ENCODE assay signal across 12 mouse cellular contexts in the genomic region with DNA sequence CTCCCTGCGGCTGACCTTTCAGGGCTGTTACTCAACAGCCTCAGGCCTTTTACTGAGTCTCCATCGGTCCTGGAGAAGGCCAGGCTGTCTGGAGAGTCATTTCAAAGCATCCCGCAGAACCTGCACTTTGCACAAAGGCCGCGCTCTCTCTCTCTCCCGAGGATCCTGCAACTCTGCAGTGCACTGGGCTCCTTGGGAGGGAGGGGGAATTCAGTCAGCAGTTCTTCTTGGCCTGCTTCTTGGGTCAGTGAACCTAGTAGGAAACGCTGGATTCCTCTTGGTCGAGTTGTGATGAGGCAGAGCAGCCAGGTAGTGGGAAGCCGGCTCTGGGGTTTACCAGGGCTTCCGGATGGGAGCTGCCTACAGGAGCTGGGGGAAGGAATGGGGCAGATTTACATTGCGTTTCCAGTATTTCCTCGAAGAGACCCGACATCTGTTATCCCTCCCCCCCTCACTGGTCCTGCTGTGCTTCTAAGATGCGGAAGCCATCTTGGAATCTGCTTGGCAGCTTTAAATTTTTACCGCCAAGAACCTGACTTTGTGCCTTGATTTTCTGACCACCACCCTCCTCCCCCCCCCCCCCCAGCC. TPM values are rescaled to one million over a fixed set of nuclear protein-coding genes. Genes with fewer than 3 reads are reported as not detected.
DNase-seq lines count a peak whose midpoint lies in the region; ATAC-seq and TF ChIP-seq lines count a peak whose summit lies in the region.
"Had no signal": no experiment of that assay in that cellular context is flagged by ENCODE, and none has a peak within 500 bp of the region (broad histone marks: within the 10 kb centered on the region; RNA-seq: fewer than 3 reads in every experiment).

No protein-coding gene starts in this region.

- H3K27me3 ChIP-seq in testis, adult 2 months (ENCODE audit: control insufficient read depth, insufficient read depth, low read length) = no peaks in the 10 kb centered on the region
- H3K27me3 ChIP-seq in hindbrain, embryonic 14.5 days (ENCODE audit: control insufficient read depth, insufficient read depth, low read length) = no peaks in the 10 kb centered on the region
- H3K27me3 ChIP-seq in limb, embryonic 14.5 days (ENCODE audit: control insufficient read depth, insufficient read depth, low read length) = no peaks in the 10 kb centered on the region
- H3K27me3 ChIP-seq: CH12.LX; liver, embryonic 15.5 days had no signal

- H3K4me2 ChIP-seq in hindbrain, embryonic 14.5 days (replicated peaks) = 0 out of 2 replicates have a peak overlapping the region, but pooled peaks have one; percentile 28
- H3K4me2 ChIP-seq in limb, embryonic 14.5 days (replicated peaks; ENCODE audit: low read depth, low read length, severe bottlenecking) = no peak overlapping the region; the same call in 1 of the 2 replicates
- H3K4me2 ChIP-seq: liver, embryonic 15.5 days had no signal

- H3K9me3 ChIP-seq in hindbrain, embryonic 14.5 days (ENCODE audit: control insufficient read depth, low read length) = no peaks in the 10 kb centered on the region
- H3K9me3 ChIP-seq in limb, embryonic 14.5 days (ENCODE audit: control insufficient read depth, low read length) = no peaks in the 10 kb centered on the region
- H3K9me3 ChIP-seq: liver, embryonic 15.5 days had no signal

- no peak for TF ChIP-seq POLR2A in testis, adult 2 months (IDR thresholded peaks at IDR 0.05; ENCODE audit: control insufficient read depth, low read depth, low read length)
- no peak for TF ChIP-seq POLR2A in limb, embryonic 14.5 days (IDR thresholded peaks at IDR 0.05; ENCODE audit: borderline replicate concordance, extremely low read depth, insufficient read depth, insufficient read length)
- TF ChIP-seq POLR2A in lung, adult 2 months (IDR thresholded peaks at IDR 0.05; ENCODE audit: borderline replicate concordance, extremely low read depth, low read depth, low read length) = no peak

- peak overlapping the region; percentile 41 for H3K4me3 ChIP-seq in testis, adult 2 months (ENCODE audit: control insufficient read depth, low read depth, low read length)
- no peak overlapping the region for H3K4me3 ChIP-seq in hindbrain, embryonic 14.5 days (replicated peaks; ENCODE audit: low read length)
- H3K4me3 ChIP-seq in limb, embryonic 14.5 days (replicated peaks; ENCODE audit: low read length) = no peak overlapping the region
- H3K4me3 ChIP-seq in lung, adult 2 months (replicated peaks; ENCODE audit: extremely low read depth, low read depth, low read length) = no peak overlapping the region
- H3K4me3 ChIP-seq: liver, embryonic 15.5 days had no signal

- no peak for TF ChIP-seq CTCF in testis, adult 2 months (IDR thresholded peaks at IDR 0.05; ENCODE audit: control insufficient read depth, insufficient read depth, insufficient replicate concordance, low read depth, low read length)
- no peak for TF ChIP-seq CTCF in lung, adult 2 months (IDR thresholded peaks at IDR 0.05; ENCODE audit: insufficient read depth, low read length)

- H3K36me3 ChIP-seq in testis, adult 2 months (ENCODE audit: control insufficient read depth, insufficient read depth, low read length) = no peaks in the 10 kb centered on the region
- H3K36me3 ChIP-seq in hindbrain, embryonic 14.5 days (replicated peaks; ENCODE audit: control insufficient read depth, insufficient read depth) = no peaks in the 10 kb centered on the region
- H3K36me3 ChIP-seq in limb, embryonic 14.5 days (ENCODE audit: control insufficient read depth, insufficient read depth, low read length) = no peaks in the 10 kb centered on the region
- H3K36me3 ChIP-seq: liver, embryonic 15.5 days had no signal

- 27% methylated on average over 15 of the region's 15 CpGs for WGBS in hindbrain, embryonic 14.5 days
- WGBS in limb, embryonic 14.5 days = 11% methylated on average over 15 of the region's 15 CpGs
- WGBS in lung, adult 2 months = 53% methylated on average over 15 of the region's 15 CpGs

- no peak overlapping the region for H3K27ac ChIP-seq in testis, adult 2 months (ENCODE audit: control insufficient read depth, insufficient read depth, low read depth, low read length)
- peak overlapping the region; percentile 6; the same call in 1 of the 2 replicates for H3K27ac ChIP-seq in hindbrain, embryonic 14.5 days
- H3K27ac ChIP-seq in limb, embryonic 14.5 days (replicated peaks; ENCODE audit: low read depth, low read length) = peak overlapping the region; percentile 70
- H3K27ac ChIP-seq: liver, embryonic 15.5 days had no signal

- no peak for DNase-seq in testis, postnatal 14 days (ENCODE audit: low spot score)
- DNase-seq in hindbrain, embryonic 14.5 days (ENCODE audit: low spot score) = no peak
- peak; percentile 9 for DNase-seq in limb, embryonic 14.5 days (ENCODE audit: low spot score)
- no peak for DNase-seq in urinary bladder, postnatal 10 days (ENCODE audit: low spot score)
- no peak for DNase-seq in lung, adult 2 months
- DNase-seq: cerebellum, postnatal 25 days had no signal

- peak; percentile 51 for ATAC-seq in hindbrain, embryonic 14.5 days (ENCODE audit: low FRiP score)
- peak; percentile 25; the same call in 1 of the 2 replicates for ATAC-seq in limb, embryonic 14.5 days (ENCODE audit: low FRiP score, low read depth)
- no peak for ATAC-seq in megakaryocyte, adult 5-6 weeks (ENCODE audit: poor library complexity, severe bottlenecking)
- no peak for ATAC-seq in cerebellum, adult (ENCODE audit: insufficient number of reproducible peaks, low FRiP score, low TSS enrichment)

- peaks cover 8% of the 10 kb centered on the region for H3K4me1 ChIP-seq in testis, adult 2 months (ENCODE audit: control insufficient read depth, insufficient read depth, low read length)
- no peaks in the 10 kb centered on the region; the same call in 1 of the 2 replicates for H3K4me1 ChIP-seq in hindbrain, embryonic 14.5 days (replicated peaks; ENCODE audit: control insufficient read depth, insufficient read depth, low read length)
- peaks cover 15% of the 10 kb centered on the region for H3K4me1 ChIP-seq in limb, embryonic 14.5 days (ENCODE audit: control insufficient read depth, insufficient read depth, low read length)
- no peaks in the 10 kb centered on the region for H3K4me1 ChIP-seq in lung, adult 2 months (ENCODE audit: control insufficient read depth, insufficient read depth, low read length)
- H3K4me1 ChIP-seq: liver, embryonic 15.5 days had no signal

- no peak overlapping the region for H3K9ac ChIP-seq in hindbrain, embryonic 14.5 days
- H3K9ac ChIP-seq in limb, embryonic 14.5 days (ENCODE audit: low read depth, low read length, severe bottlenecking) = 0 out of 2 replicates have a peak overlapping the region, but pooled peaks have one; percentile 3
- H3K9ac ChIP-seq: liver, embryonic 15.5 days had no signal

RNA-seq across cellular contexts. Expression of gene Sowahb, which starts 56.0 kb away (rescaled TPM):
- polyA plus RNA-seq in testis, adult 2 months (2012; rRNA removed) = 0.07 TPM in 1 of 2 replicates, not detected in the other
- polyA plus RNA-seq in hindbrain, embryonic 14.5 days (2014; fragmentation: Nextera tagmentation; extraction: Ambion mirVana) = not detected in 2 replicates
- 0.24 and 0.34 TPM in 2 replicates for polyA plus RNA-seq in limb, embryonic 14.5 days (2012; rRNA removed)
- polyA plus RNA-seq in limb, embryonic 14.5 days (2014; fragmentation: Nextera tagmentation; extraction: Ambion mirVana) = 0.68 and 0.73 TPM in 2 replicates
- not detected in 2 replicates for total RNA-seq in megakaryocyte, adult 5-6 weeks (2015)
- total RNA-seq in megakaryocyte, adult 5-6 weeks (2017) = not detected in 2 replicates
- 2.0 and 2.2 TPM in 2 replicates for polyA plus RNA-seq in lung, adult 2 months (2012; rRNA removed)
- total RNA-seq: CH12.LX had no signal
- polyA plus RNA-seq: heart, postnatal 0 days had no signal

Comparison
In these comparisons a context has a peak if more than half of its experiments do, and no peak if none do; other contexts are left out.
1. ATAC-seq: peak in hindbrain, embryonic 14.5 days (single experiment) and limb, embryonic 14.5 days (single experiment); none in megakaryocyte, adult 5-6 weeks (single experiment) and cerebellum, adult (single experiment).